Mouse (Mus musculus): Measurements from ENCODE around the gene Rtn4. TPM values are rescaled to one million over a fixed set of nuclear protein-coding genes. Genes with fewer than 3 reads are reported as not detected.

Gene Rtn4
- 136 and 168 TPM in 2 replicates for polyA plus RNA-seq (2012; rRNA removed; ENCODE audit: low replicate concordance)

GRCm38 (mm10) chr11:29692683-29693272 is at the start of gene Rtn4:
Rtn4 (plus strand) TSS chr11:29692947.

Other genes starting within 250 kb of the Rtn4 start
- gene Prorsd1, start 177.9 kb upstream of the Rtn4 start, polyA plus RNA-seq (2012; rRNA removed; ENCODE audit: low replicate concordance), result 1.4 and 5.6 TPM in 2 replicates
- gene Mtif2, start 166.5 kb upstream of the Rtn4 start, polyA plus RNA-seq (2012; rRNA removed; ENCODE audit: low replicate concordance), result 7.4 and 11.5 TPM in 2 replicates
- not detected in 2 replicates for gene Clhc1, start 145.0 kb upstream of the Rtn4 start, polyA plus RNA-seq (2012; rRNA removed; ENCODE audit: low replicate concordance)
- 50.0 and 108 TPM in 2 replicates for gene Rps27a, start 144.8 kb upstream of the Rtn4 start, polyA plus RNA-seq (2012; rRNA removed; ENCODE audit: low replicate concordance)
- 0.07 and 0.16 TPM in 2 replicates for gene 4931440F15Rik, start 132.7 kb downstream of the Rtn4 start, polyA plus RNA-seq (2012; rRNA removed; ENCODE audit: low replicate concordance)

Measured in mammary gland, adult 2 months (tissue).